10 mouse cellular contexts compared by ENCODE assay signal in genomic region chr12:73786909-73787308, GRCm38 (mm10).
DNase-seq lines count a peak whose midpoint lies in the region; ATAC-seq and TF ChIP-seq lines count a peak whose summit lies in the region.
"Had no signal": no experiment of that assay in that cellular context is flagged by ENCODE, and none has a peak within 500 bp of the region (broad histone marks: within the 10 kb centered on the region; RNA-seq: fewer than 3 reads in every experiment).

No protein-coding gene starts in this region.

- peak; percentile 90 for ATAC-seq in hindbrain, embryonic 15.5 days (ENCODE audit: low FRiP score, low read depth)
- ATAC-seq in lung, embryonic 16.5 days (ENCODE audit: low read depth) = peak; percentile 96
- no peak for ATAC-seq in erythroid progenitor cell, adult 5-6 weeks (replicated peaks; ENCODE audit: low FRiP score, poor library complexity, severe bottlenecking)

- H3K27me3 ChIP-seq in hindbrain, embryonic 15.5 days = no peaks in the 10 kb centered on the region
- H3K27me3 ChIP-seq in hindbrain, embryonic 10.5 days (ENCODE audit: insufficient read depth, poor library complexity, severe bottlenecking) = no peaks in the 10 kb centered on the region
- H3K27me3 ChIP-seq in lung, embryonic 16.5 days (ENCODE audit: control insufficient read depth, insufficient read depth, low read depth, low read length) = no peaks in the 10 kb centered on the region
- H3K27me3 ChIP-seq: embryonic facial prominence, embryonic 12.5 days; liver, embryonic 13.5 days had no signal

- no peak overlapping the region for H3K27ac ChIP-seq in hindbrain, embryonic 15.5 days (replicated peaks)
- H3K27ac ChIP-seq in hindbrain, embryonic 10.5 days = no peak overlapping the region
- H3K27ac ChIP-seq in embryonic fibroblast, embryonic 13.5 days (ENCODE audit: insufficient read depth, low read length) = peak overlapping the region; percentile 89
- no peak overlapping the region for H3K27ac ChIP-seq in lung, embryonic 16.5 days (ENCODE audit: low read length)
- H3K27ac ChIP-seq: embryonic facial prominence, embryonic 12.5 days; liver, embryonic 13.5 days had no signal

- 0 out of 2 replicates have a peak, but pooled peaks have one; percentile 3 for TF ChIP-seq POLR2A in embryonic fibroblast, embryonic 13.5 days (IDR thresholded peaks at IDR 0.05; ENCODE audit: low read depth, low read length)

- intact Hi-C loops in heart, postnatal 25 days (cut with DNase I) = loop anchor here (5.0 kb wide), 1 partner anchor 75 kb away; no protein-coding TSS in a partner anchor

- no peak overlapping the region for H3K4me2 ChIP-seq in hindbrain, embryonic 15.5 days
- no peak overlapping the region for H3K4me2 ChIP-seq in lung, embryonic 16.5 days (ENCODE audit: low read depth, low read length)
- H3K4me2 ChIP-seq: embryonic facial prominence, embryonic 12.5 days; liver, embryonic 13.5 days had no signal

- no peaks in the 10 kb centered on the region for H3K36me3 ChIP-seq in hindbrain, embryonic 15.5 days
- H3K36me3 ChIP-seq in hindbrain, embryonic 10.5 days = no peaks in the 10 kb centered on the region
- no peaks in the 10 kb centered on the region for H3K36me3 ChIP-seq in lung, embryonic 16.5 days (ENCODE audit: control insufficient read depth, insufficient read depth, low read length)
- H3K36me3 ChIP-seq: embryonic facial prominence, embryonic 12.5 days; liver, embryonic 13.5 days had no signal

- no peaks in the 10 kb centered on the region for H3K9me3 ChIP-seq in hindbrain, embryonic 15.5 days
- H3K9me3 ChIP-seq in hindbrain, embryonic 10.5 days = no peaks in the 10 kb centered on the region
- H3K9me3 ChIP-seq in lung, embryonic 16.5 days (ENCODE audit: control insufficient read depth, low read length) = no peaks in the 10 kb centered on the region
- H3K9me3 ChIP-seq: embryonic facial prominence, embryonic 12.5 days; liver, embryonic 13.5 days had no signal

- no peak for DNase-seq in hindbrain, embryonic 10.5 days (ENCODE audit: low spot score)
- DNase-seq in adrenal gland, adult 18-20 months (ENCODE audit: low spot score in 2 of 2) = peak; percentile 56 to 57
- DNase-seq in heart, postnatal 25 days (ENCODE audit: low spot score) = peak; percentile 69
- DNase-seq in spleen, adult 12 weeks (ENCODE audit: low spot score) = no peak
- DNase-seq: liver, embryonic 13.5 days had no signal

- H3K9ac ChIP-seq in hindbrain, embryonic 15.5 days = no peak overlapping the region
- no peak overlapping the region for H3K9ac ChIP-seq in lung, embryonic 16.5 days (ENCODE audit: low read length)
- H3K9ac ChIP-seq: embryonic facial prominence, embryonic 12.5 days; liver, embryonic 13.5 days had no signal

- 61% methylated on average over 8 of the region's 8 CpGs for WGBS in hindbrain, embryonic 15.5 days
- 90% methylated on average over 8 of the region's 8 CpGs for WGBS in hindbrain, embryonic 10.5 days
- WGBS in lung, embryonic 16.5 days = 49% methylated on average over 8 of the region's 8 CpGs

- H3K4me1 ChIP-seq in hindbrain, embryonic 15.5 days (replicated peaks) = no peaks in the 10 kb centered on the region; the same call in 1 of the 2 replicates
- H3K4me1 ChIP-seq in hindbrain, embryonic 10.5 days (replicated peaks) = peaks cover 5% of the 10 kb centered on the region; the same call in 1 of the 2 replicates
- H3K4me1 ChIP-seq in embryonic fibroblast, embryonic 13.5 days (ENCODE audit: control insufficient read depth, insufficient read depth, low read length) = peaks cover 18% of the 10 kb centered on the region
- H3K4me1 ChIP-seq in lung, embryonic 16.5 days (replicated peaks; ENCODE audit: control insufficient read depth, insufficient read depth, low read length) = peaks cover 20% of the 10 kb centered on the region
- H3K4me1 ChIP-seq: liver, embryonic 13.5 days had no signal

- no peak for TF ChIP-seq CTCF in embryonic fibroblast, embryonic 13.5 days (IDR thresholded peaks at IDR 0.05; ENCODE audit: borderline replicate concordance, insufficient read depth, low read length)

- H3K4me3 ChIP-seq in hindbrain, embryonic 15.5 days = no peak overlapping the region
- H3K4me3 ChIP-seq in hindbrain, embryonic 10.5 days = no peak overlapping the region
- H3K4me3 ChIP-seq in embryonic fibroblast, embryonic 13.5 days (ENCODE audit: insufficient read depth, low read length) = no peak overlapping the region
- no peak overlapping the region for H3K4me3 ChIP-seq in lung, embryonic 16.5 days (ENCODE audit: low read length)
- H3K4me3 ChIP-seq: embryonic facial prominence, embryonic 12.5 days; liver, embryonic 13.5 days had no signal

Comparison
In these comparisons a context has a peak if more than half of its experiments do, and no peak if none do; other contexts are left out.
1. DNase-seq: peak in adrenal gland, adult 18-20 months (2 of 2) and heart, postnatal 25 days (single experiment); none in hindbrain, embryonic 10.5 days (single experiment) and spleen, adult 12 weeks (single experiment).